Mouse (Mus musculus) olfactory bulb, adult 2 months (tissue): ENCODE measurements around the gene Fam227b. TPM values are rescaled to one million over a fixed set of nuclear protein-coding genes. Genes with fewer than 3 reads are reported as not detected.

Experiments used
- H3K27ac ChIP-seq: fragments of 200-500 bp; 2 replicates; pipeline ENCODE4 v1.5.1; 2012; ENCODE audit warnings: low read depth, low read length; ENCODE audit not compliant: insufficient read depth
- H3K4me1 ChIP-seq: fragments of 200-500 bp; 2 replicates; pipeline ENCODE4 v1.6.1; 2012; ENCODE audit warnings: low read length; ENCODE audit not compliant: control insufficient read depth, insufficient read depth
- H3K4me3 ChIP-seq: fragments of 200-500 bp; 2 replicates; pipeline ENCODE4 v1.5.1; 2012; ENCODE audit warnings: mild to moderate bottlenecking, low read depth, low read length, moderate library complexity; ENCODE audit not compliant: insufficient read depth
- CTCF ChIP-seq: fragments of 200-500 bp; IDR thresholded peaks from 2 replicates; pipeline ENCODE4 v1.5.1; 2012; ENCODE audit warnings: low read depth, mild to moderate bottlenecking, low read length, moderate library complexity; ENCODE audit not compliant: insufficient read depth
- POLR2A ChIP-seq: fragments of 200-500 bp; IDR thresholded peaks from 2 replicates; pipeline ENCODE4 v1.6.1; 2012; ENCODE audit warnings: mild to moderate bottlenecking, low read depth, low read length, moderate library complexity; ENCODE audit not compliant: insufficient read depth
- WGBS: fragments of 180-500 bp; shearing (Covaris S2); methylation state at CpG from one replicate; pipeline ENCODE4 v1.1.7; 2018; 5-methylcytosine and 5-hydroxymethylcytosine counted together
- polyA plus RNA-seq: library from polyadenylated mRNA; stranded (reverse); fragments of >200 nt; gene quantifications from 2 replicates; pipeline ENCODE4 v1.2.4, GENCODE M21; 2012; ENCODE audit warnings: low replicate concordance; ENCODE audit not compliant: missing spikeins, insufficient read depth, insufficient read length

Fam227b gene
- polyA plus RNA-seq, 1 experiment = not detected

- Histone ChIP-seq H3K27ac (no peak overlapping the region), H3K4me3 (no peak overlapping the region), H3K4me1 (no peaks in the 10 kb centered on the region)
- TF ChIP-seq POLR2A (no peak), CTCF (no peak)
- 82% methylated on average over 6 of the region's 6 CpGs for WGBS
Measured at GRCm38 (mm10) chr2:125973207-125973606, 178.6 kb downstream of the Fam227b start.

GRCm38 (mm10) chr2:125968811-125969210 lies 183.0 kb downstream of the Fam227b start:
- Histone ChIP-seq H3K27ac (no peak overlapping the region), H3K4me3 (no peak overlapping the region), H3K4me1 (no peaks in the 10 kb centered on the region)
- WGBS = 88% methylated on average over 1 of the region's 1 CpGs
- TF ChIP-seq CTCF (no peak), POLR2A (no peak)

GRCm38 (mm10) chr2:125948195-125948594 lies 203.6 kb downstream of the Fam227b start:
- Histone ChIP-seq H3K4me1 (no peaks in the 10 kb centered on the region), H3K4me3 (no peak overlapping the region), H3K27ac (no peak overlapping the region)
- 94% methylated on average over 2 of the region's 2 CpGs for WGBS
- TF ChIP-seq POLR2A (no peak), CTCF (no peak)

- TF ChIP-seq CTCF (no peak), POLR2A (no peak)
- 92% methylated on average over 1 of the region's 1 CpGs for WGBS
- Histone ChIP-seq H3K4me3 (no peak overlapping the region), H3K4me1 (0 out of 2 replicates have a peak, but pooled peaks cover 2% of the 10 kb centered on the region), H3K27ac (no peak overlapping the region)
Measured at GRCm38 (mm10) chr2:125943301-125943700, 208.5 kb downstream of the Fam227b start.

GRCm38 (mm10) chr2:125941111-125941785 lies 210.6 kb downstream of the Fam227b start:
- Histone ChIP-seq H3K27ac (0 out of 2 replicates have a peak overlapping the region, but pooled peaks have one; percentile 21), H3K4me3 (no peak overlapping the region), H3K4me1 (0 out of 2 replicates have a peak, but pooled peaks cover 2% of the 10 kb centered on the region)
- TF ChIP-seq CTCF (no peak), POLR2A (no peak)
- WGBS = 39% methylated on average over 6 of the region's 6 CpGs

GRCm38 (mm10) chr2:125938993-125939642 lies 212.7 kb downstream of the Fam227b start:
- Histone ChIP-seq H3K4me1 (0 out of 2 replicates have a peak, but pooled peaks cover 2% of the 10 kb centered on the region), H3K27ac (no peak overlapping the region), H3K4me3 (no peak overlapping the region)
- no peak for TF ChIP-seq CTCF
- TF ChIP-seq POLR2A = no peak
- 65% methylated on average over 6 of the region's 6 CpGs for WGBS

- H3K27ac ChIP-seq = no peak overlapping the region
- 62% methylated on average over 5 of the region's 5 CpGs for WGBS
- no peak overlapping the region for H3K4me3 ChIP-seq
- 0 out of 2 replicates have a peak, but pooled peaks cover under 1% of the 10 kb centered on the region for H3K4me1 ChIP-seq
- TF ChIP-seq POLR2A = no peak
- no peak for TF ChIP-seq CTCF
Measured at GRCm38 (mm10) chr2:125936396-125936795, 215.4 kb downstream of the Fam227b start.

- TF ChIP-seq CTCF (no peak), POLR2A (no peak)
- no peaks in the 10 kb centered on the region for H3K4me1 ChIP-seq
- H3K27ac ChIP-seq = no peak overlapping the region
- no peak overlapping the region for H3K4me3 ChIP-seq
- 73% methylated on average over 3 of the region's 3 CpGs for WGBS
Measured at GRCm38 (mm10) chr2:125933977-125934376, 217.8 kb downstream of the Fam227b start.

Other genes with a start within 250 kb of the Fam227b start
- gene Fgf7, start 117.3 kb downstream of the Fam227b start, polyA plus RNA-seq = not detected in 2 replicates
- gene Dtwd1, start 137 bp upstream of the Fam227b start, polyA plus RNA-seq = not detected in 2 replicates
- not detected in 2 replicates for gene Gm17555, start 63.1 kb upstream of the Fam227b start, polyA plus RNA-seq